Mouse (Mus musculus): ENCODE measurements around the gene Ddx10.
"Not testable (repeated sequence)": the region's sequence is repeated elsewhere in the genome, so short reads cannot be mapped to it uniquely, and the experiment has no call there.

Ddx10 gene

DNA sequence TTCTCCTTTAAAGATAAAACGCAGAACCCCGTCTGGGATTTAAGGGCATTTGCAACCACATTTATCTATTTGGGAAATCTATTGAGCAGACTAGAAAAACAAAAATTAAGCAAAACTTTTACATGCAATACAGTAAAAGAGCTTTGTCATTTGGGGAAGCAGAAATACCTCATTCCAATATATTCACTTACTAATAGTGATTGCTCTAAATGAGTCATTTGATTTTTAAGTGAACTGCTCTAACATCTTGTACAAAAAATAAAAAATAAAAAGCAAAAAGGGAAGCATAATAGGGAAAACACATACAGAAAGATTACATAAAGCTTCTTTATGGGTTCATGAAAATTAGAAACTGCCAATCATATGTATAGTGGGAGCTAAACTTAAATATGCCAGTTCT is 104.3 kb downstream of the Ddx10 start:
- DNase-seq (ENCODE audit: low read depth) = no peak

DNA sequence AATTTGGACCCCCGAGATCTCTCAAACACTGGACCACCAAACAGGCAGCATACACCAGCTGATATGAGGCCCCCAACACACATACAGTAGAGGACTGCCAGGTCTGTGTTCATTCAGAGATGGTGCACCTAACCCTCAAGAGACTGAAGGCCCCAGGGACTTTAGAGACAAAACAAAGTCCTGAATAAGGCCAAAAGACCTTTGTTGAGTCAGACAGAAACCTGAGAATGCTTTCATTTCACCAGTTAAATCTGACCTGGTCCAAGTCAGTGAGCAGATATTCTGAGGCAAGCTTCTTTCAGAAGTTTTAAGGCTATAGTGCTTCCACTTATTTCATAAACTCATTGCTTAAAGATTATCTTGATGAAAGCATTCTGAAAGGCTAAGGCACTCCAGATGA is 105.4 kb downstream of the Ddx10 start:
- DNase-seq (ENCODE audit: low read depth) = not testable (repeated sequence)

DNA sequence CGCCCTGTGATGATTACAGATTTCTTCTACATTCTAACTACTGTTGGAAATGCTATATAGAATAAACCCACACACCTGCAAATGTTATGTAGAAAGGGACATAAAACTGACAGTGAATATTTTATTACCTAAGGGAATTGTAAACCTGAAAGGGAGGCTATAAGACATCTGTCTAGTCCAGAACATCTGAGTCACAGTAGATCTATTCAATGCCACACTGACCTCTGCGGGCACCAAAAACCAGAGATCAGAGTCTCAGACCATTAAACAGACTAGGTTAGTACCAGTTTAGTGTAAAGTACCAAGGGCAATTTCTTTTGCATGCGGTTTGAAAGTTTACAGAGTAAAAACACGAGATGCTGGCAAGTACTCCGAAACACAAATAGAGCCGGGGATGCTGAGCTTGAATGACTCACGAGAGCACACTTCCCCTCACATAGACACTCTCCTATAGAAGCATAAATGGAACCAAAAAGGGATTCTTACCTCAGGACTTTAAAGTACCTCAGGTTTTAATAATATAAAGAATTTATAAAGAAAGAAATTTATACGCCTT is 107.2 kb downstream of the Ddx10 start:
- DNase-seq (ENCODE audit: low read depth) = no peak

DNA sequence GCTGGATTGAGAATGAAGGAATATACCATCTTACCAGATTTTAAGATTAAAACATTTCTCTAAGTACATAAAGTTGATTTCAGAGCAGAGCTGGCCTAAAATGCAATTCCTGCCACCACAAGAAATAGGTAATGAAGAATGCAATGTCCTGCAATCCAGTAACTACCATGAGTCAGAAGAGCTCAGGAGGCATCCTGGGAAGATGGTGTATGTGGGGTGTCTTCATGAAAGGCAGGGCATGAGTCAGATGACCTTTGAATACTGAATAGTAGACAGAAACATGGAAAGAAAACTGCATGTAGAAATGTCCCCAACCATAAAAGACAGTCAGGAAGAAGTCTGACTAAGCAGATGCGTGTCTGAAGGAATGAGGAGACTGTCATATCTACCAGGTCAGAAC is 115.0 kb downstream of the Ddx10 start:
- DNase-seq (ENCODE audit: low read depth) = no peak

DNA sequence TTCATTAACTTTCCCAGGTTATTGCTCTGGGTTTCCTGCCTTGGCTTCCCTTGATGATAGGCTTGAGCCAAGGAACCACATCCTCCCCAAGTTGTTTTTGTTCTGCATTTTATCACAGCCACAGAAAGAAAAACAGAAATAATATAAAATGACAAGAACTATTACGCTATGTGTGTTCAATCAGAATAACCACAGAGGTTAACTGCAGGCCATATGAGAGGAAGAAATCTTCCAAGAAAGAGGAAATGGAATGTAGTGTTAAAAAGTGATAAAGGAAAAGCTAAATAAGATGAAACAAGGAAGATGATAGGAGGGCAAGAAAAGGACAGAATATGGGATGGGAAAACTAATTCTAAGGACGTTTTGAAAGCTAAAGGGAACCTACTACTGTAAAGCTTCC is 117.4 kb downstream of the Ddx10 start:
- DNase-seq (ENCODE audit: low read depth) = no peak

GRCm38 (mm10) chr9:53101103-53101502 is 146.8 kb downstream of the Ddx10 start:
- no peak for DNase-seq (ENCODE audit: low read depth)

GRCm38 (mm10) chr9:53095319-53096165 is 152.3 kb downstream of the Ddx10 start:
- DNase-seq (ENCODE audit: low read depth) = no peak

DNA sequence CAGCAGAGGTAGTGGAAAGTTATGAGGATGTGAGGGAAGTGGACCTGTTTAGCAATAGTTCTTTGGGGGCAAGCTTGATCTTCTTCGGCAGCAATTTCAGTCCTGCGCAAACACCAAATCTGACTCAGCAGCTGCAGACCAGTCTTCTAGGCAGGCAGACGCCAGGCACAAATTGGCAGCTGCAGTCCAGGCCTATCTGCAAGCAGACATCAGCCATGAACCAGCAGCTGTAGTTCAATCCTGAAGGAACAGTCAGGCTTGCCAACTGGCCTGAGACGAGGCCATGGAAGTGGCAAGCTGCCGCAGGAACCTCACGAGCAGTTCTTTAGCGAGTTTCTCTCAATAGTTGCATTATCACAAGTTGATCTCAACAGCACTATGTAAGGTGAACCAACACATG is 153.3 kb downstream of the Ddx10 start:
- DNase-seq (ENCODE audit: low read depth) = no peak

DNA sequence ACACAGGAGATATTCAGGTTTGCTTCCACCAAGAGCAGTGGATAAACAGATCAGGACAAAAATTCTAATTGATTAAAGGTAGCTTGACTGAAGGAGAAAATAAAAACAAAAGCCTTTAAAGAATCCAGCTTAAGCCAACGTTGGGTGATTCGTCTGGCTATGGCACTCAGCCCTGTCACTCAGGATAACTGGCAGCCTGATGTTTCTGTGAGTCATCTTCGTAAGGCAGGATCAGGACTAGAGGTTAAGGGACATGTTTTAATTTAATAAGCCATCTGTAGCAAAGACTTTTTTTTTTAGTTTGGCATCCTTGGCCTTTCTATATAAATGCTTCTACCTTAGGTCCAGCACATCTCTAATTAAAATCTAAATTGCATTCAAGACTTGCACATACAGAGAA is 170.2 kb downstream of the Ddx10 start:
- DNase-seq (ENCODE audit: low read depth) = no peak

DNA sequence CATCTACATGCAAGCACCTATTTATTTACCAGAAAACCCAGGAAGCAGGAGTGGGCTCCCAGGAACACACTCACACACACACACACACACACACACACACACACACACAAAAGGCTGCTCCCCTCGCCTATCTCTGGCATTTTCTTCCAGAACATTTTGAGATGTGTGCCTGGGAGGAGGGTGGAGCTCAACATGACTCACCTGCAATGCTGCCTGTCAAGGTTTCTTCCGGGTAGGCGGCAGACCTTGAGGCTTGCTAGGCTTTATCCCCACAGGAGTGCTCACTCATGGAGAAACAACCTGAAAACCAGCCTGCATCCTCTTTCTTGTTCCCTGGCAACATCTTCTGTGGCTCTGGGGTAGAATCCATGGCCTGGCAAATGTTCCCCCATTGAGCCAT is 171.9 kb downstream of the Ddx10 start:
- no peak for DNase-seq (ENCODE audit: low read depth)

- DNase-seq (ENCODE audit: low read depth) = no peak
Observed at GRCm38 (mm10) chr9:53074443-53074842, 173.4 kb downstream of the Ddx10 start.

DNA sequence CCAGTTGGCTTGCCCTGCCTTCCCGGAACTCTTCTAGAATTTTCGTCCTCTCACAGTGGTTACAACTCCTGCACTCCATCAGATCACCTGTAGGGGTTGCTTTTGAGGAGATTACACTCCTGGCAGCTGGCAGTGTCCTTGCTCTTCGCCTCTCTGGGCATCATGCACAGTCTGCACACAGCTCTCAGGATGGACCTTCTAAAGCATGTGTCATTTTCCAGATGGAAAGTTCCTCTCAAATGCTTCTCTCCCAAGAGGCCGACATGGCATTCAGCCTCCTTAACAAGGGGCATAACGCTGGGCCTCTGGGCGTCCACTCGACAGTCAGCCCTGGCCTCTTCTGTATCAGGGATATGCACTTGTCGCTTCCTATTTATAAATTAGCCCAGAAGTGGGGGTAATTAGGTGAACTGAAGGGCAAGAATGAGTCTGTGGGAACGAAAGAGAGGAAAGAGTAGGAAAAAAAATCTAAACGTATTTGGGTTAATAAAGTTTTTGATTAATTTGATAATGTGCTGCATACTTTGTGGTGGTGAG is 174.2 kb downstream of the Ddx10 start:
- no peak for DNase-seq (ENCODE audit: low read depth)

DNA sequence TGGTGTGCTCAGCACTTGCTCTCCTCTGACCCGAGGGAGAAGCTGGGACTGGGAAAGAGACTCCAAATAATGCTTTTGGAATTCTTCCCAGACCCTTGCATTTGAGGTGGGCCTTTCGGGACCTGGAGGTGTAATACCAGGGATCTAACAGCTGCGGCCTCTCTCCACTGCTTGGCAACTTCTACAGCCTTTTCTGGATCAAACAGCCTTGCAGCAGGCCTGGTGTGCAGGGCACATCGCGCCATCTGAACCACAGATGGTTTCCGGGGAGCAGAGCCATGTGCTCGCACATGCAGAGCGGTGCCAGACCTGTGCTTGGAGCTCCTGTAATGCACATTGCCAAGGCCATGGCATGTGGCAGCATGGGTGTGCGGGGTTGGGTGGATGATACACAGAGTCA is 175.8 kb downstream of the Ddx10 start:
- no peak for DNase-seq (ENCODE audit: low read depth)

DNA sequence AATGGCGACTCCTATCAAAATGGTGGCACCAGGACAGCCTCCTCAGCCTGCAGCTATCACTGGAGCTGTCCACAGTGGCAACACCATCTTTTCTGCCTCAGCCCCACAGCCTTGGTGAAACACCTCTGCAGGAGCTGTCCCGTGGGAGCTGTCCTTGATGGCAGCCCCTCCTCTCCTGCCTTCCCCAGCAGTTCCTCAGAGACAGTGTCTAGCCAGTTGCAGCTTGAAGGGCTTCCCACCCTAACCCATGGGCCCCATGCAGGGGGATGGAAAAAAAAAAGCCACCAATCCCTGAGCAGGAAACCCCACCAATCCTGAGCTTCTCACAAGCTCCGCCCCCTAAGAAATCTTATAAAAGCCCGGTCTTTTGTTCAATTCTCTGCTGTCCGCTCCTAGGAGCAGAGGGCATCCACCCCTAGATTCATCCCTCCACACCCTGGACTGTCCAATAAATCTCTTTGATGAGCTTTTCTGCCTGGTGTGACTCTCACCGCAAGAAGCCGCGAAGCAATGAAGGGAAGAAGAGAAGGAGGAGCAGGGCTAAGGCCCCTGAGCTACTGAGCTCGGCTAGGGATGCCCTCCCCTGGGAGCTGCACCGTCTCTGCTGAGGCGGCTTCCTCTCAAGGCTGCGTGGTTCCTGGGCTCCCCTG is 176.9 kb downstream of the Ddx10 start:
- DNase-seq (ENCODE audit: low read depth) = no peak

- no peak for DNase-seq (ENCODE audit: low read depth)
Observed at GRCm38 (mm10) chr9:53068166-53068565, 179.7 kb downstream of the Ddx10 start.

DNA sequence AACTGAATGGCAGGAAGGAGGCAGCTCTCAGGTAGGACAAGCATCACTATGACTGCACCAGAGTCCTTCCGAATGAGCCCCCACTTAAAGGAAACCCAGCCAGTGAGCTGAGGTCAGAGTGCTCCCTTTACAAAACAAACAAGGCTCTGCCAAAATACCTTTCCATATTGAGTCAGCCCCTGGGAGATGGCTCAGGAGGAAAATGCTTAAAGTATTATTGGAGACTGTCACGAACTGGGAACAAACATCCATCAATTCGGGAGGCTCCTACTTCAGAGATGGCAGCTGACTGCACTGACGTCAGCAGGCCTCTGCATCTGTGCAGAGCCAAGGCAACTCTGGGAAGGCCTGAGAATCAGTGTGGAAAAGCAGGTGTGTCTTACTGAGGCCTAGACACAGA is 181.4 kb downstream of the Ddx10 start:
- DNase-seq (ENCODE audit: low read depth) = no peak

- no peak for DNase-seq (ENCODE audit: low read depth)
Observed at GRCm38 (mm10) chr9:53065028-53065427, 182.8 kb downstream of the Ddx10 start.

- DNase-seq (ENCODE audit: low read depth) = no peak
Observed at GRCm38 (mm10) chr9:53064531-53064930, 183.3 kb downstream of the Ddx10 start.

DNA sequence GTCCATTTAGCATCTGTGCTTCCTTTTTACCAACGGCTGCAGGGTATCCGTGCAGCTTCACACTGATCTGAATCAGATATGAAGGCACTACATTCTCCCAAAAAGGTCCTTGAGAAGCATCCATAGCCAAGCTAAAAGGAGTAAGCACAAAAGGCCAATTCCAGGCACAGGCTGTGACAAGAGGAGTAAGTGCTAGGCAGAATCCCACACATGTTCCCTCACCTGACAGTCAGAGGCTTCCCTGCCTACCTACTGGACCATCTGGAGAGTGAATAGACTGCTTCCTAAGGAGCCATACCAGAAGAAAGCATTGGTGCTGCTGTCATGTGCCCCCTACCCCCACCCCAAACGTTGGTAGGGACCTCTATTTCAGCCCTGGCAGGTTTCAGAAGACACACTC is 192.5 kb downstream of the Ddx10 start:
- DNase-seq (ENCODE audit: low read depth) = no peak
